Mouse (Mus musculus): Measurements from ENCODE around the gene Mul1. TPM values are rescaled to one million over a fixed set of nuclear protein-coding genes. Genes with fewer than 3 reads are reported as not detected.
A peak's percentile ranks its signal among the peaks of the same experiment; 100 is the strongest.
"Not testable (repeated sequence)": the region's sequence is repeated elsewhere in the genome, so short reads cannot be mapped to it uniquely, and the experiment has no call there.

Gene Mul1
- polyA plus RNA-seq, 1 experiment from 2014 or later: 22.8 TPM

DNA sequence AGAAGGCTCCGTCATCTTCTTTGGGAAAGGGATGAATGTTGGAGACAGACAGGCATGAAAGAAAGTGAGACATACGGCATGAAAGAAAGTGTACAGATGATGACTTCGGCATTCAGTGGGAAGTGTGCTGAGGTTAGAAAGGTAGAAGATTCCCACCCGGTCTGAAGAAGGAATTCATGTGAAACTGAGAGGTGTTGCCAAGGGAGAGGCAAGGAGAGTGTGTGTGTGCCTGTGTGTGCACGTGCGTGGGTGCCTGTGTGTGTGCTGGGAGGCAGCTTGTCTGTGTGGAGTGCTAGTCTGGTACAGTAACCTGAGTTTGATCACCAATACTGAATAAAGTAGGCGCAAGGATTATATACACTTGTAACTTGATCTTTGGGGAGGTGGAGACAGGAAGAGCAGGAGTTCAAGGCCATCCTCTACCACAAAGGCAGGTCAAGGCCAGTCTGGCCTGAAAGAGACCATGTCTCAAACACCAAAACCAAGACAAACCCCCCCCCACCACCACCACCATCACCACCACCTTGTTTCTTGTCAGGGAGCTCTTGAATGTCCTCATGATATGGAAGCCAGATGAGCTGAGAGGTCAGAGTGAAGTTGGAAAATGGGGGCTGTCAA is 22.9 kb upstream of the Mul1 start:
- Histone ChIP-seq H3K27me3 (ENCODE audit: control insufficient read depth, insufficient read depth, low read length) (no peaks in the 10 kb centered on the region), H3K36me3 (ENCODE audit: control insufficient read depth, insufficient read depth, low read length) (no peaks in the 10 kb centered on the region), H3K9ac (replicated peaks; ENCODE audit: low read length) (no peak overlapping the region), H3K4me2 (ENCODE audit: low read length) (no peak overlapping the region), H3K4me3 (replicated peaks; ENCODE audit: low read depth, low read length) (no peak overlapping the region), H3K9me3 (ENCODE audit: control insufficient read depth, low read length) (no peaks in the 10 kb centered on the region), H3K4me1 (ENCODE audit: control insufficient read depth, insufficient read depth, low read length) (no peaks in the 10 kb centered on the region), H3K27ac (replicated peaks; ENCODE audit: low read depth, low read length) (no peak overlapping the region)
- 54% methylated on average over 7 of the region's 7 CpGs for WGBS
- DNase-seq (no peak), ATAC-seq (ENCODE audit: low FRiP score, low TSS enrichment) (no peak)

DNA sequence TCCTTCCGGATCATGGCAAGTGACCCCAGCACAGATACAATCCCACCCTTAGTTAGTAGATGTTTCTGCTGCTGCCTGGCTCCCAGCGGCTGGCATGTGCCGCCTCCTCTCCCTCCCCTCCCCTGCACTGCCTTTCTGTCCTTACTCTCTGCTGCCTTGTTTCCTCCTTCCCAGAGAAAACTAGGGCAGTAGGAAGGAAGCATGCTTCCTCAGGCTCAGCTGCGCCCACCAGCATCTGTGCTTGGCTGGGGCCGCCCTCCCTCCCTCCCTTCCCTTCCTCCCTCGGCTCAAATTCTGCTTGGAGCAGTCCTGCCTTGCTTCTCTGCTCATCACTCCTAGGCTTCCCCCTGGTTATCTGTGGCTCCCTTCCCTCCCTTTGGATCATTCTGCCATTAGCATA is 19.7 kb upstream of the Mul1 start:
- 21% methylated on average over 6 of the region's 6 CpGs for WGBS
- peak overlapping the region; percentile 64; the same call in 1 of the 2 replicates for H3K27ac ChIP-seq (replicated peaks; ENCODE audit: low read depth, low read length)
- peaks cover 8% of the 10 kb centered on the region; the same call in 1 of the 2 replicates for H3K4me1 ChIP-seq (ENCODE audit: control insufficient read depth, insufficient read depth, low read length)
- no peaks in the 10 kb centered on the region for H3K36me3 ChIP-seq (ENCODE audit: control insufficient read depth, insufficient read depth, low read length)
- DNase-seq (no peak), ATAC-seq (ENCODE audit: low FRiP score, low TSS enrichment) (no peak)
- no peaks in the 10 kb centered on the region for H3K9me3 ChIP-seq (ENCODE audit: control insufficient read depth, low read length)
- H3K4me2 ChIP-seq (ENCODE audit: low read length): peak overlapping the region; percentile 4; the same call in 1 of the 2 replicates
- no peaks in the 10 kb centered on the region for H3K27me3 ChIP-seq (ENCODE audit: control insufficient read depth, insufficient read depth, low read length)
- H3K4me3 ChIP-seq (replicated peaks; ENCODE audit: low read depth, low read length): no peak overlapping the region
- 0 out of 2 replicates have a peak overlapping the region, but pooled peaks have one; percentile 16 for H3K9ac ChIP-seq (replicated peaks; ENCODE audit: low read length)

- Histone ChIP-seq H3K9ac (replicated peaks; ENCODE audit: low read length) (no peak overlapping the region), H3K36me3 (ENCODE audit: control insufficient read depth, insufficient read depth, low read length) (no peaks in the 10 kb centered on the region), H3K4me2 (ENCODE audit: low read length) (no peak overlapping the region), H3K4me3 (replicated peaks; ENCODE audit: low read depth, low read length) (no peak overlapping the region), H3K27ac (replicated peaks; ENCODE audit: low read depth, low read length) (no peak overlapping the region), H3K9me3 (ENCODE audit: control insufficient read depth, low read length) (no peaks in the 10 kb centered on the region), H3K27me3 (ENCODE audit: control insufficient read depth, insufficient read depth, low read length) (no peaks in the 10 kb centered on the region), H3K4me1 (ENCODE audit: control insufficient read depth, insufficient read depth, low read length) (peaks cover 8% of the 10 kb centered on the region; the same call in 1 of the 2 replicates)
- DNase-seq (no peak), ATAC-seq (ENCODE audit: low FRiP score, low TSS enrichment) (no peak)
- 73% methylated on average over 3 of the region's 3 CpGs for WGBS
Observed at GRCm38 (mm10) chr4:138415991-138416390, 18.5 kb upstream of the Mul1 start.

- Histone ChIP-seq H3K4me1 (ENCODE audit: control insufficient read depth, insufficient read depth, low read length) (peaks cover 8% of the 10 kb centered on the region; the same call in 1 of the 2 replicates), H3K4me2 (ENCODE audit: low read length) (no peak overlapping the region), H3K27ac (replicated peaks; ENCODE audit: low read depth, low read length) (no peak overlapping the region), H3K4me3 (replicated peaks; ENCODE audit: low read depth, low read length) (no peak overlapping the region), H3K27me3 (ENCODE audit: control insufficient read depth, insufficient read depth, low read length) (0 out of 2 replicates have a peak, but pooled peaks cover 2% of the 10 kb centered on the region), H3K9ac (replicated peaks; ENCODE audit: low read length) (no peak overlapping the region), H3K9me3 (ENCODE audit: control insufficient read depth, low read length) (no peaks in the 10 kb centered on the region), H3K36me3 (ENCODE audit: control insufficient read depth, insufficient read depth, low read length) (no peaks in the 10 kb centered on the region)
- 54% methylated on average over 5 of the region's 5 CpGs for WGBS
- ATAC-seq (ENCODE audit: low FRiP score, low TSS enrichment) (no peak), DNase-seq (no peak)
Observed at GRCm38 (mm10) chr4:138416414-138416813, 18.1 kb upstream of the Mul1 start.

- Histone ChIP-seq H3K9ac (replicated peaks; ENCODE audit: low read length) (no peak overlapping the region), H3K4me3 (replicated peaks; ENCODE audit: low read depth, low read length) (no peak overlapping the region), H3K9me3 (ENCODE audit: control insufficient read depth, low read length) (no peaks in the 10 kb centered on the region), H3K27ac (replicated peaks; ENCODE audit: low read depth, low read length) (no peak overlapping the region), H3K4me2 (ENCODE audit: low read length) (no peak overlapping the region), H3K36me3 (ENCODE audit: control insufficient read depth, insufficient read depth, low read length) (no peaks in the 10 kb centered on the region), H3K27me3 (ENCODE audit: control insufficient read depth, insufficient read depth, low read length) (0 out of 2 replicates have a peak, but pooled peaks cover 2% of the 10 kb centered on the region), H3K4me1 (ENCODE audit: control insufficient read depth, insufficient read depth, low read length) (peaks cover 8% of the 10 kb centered on the region; the same call in 1 of the 2 replicates)
- DNase-seq: no peak
- no peak for ATAC-seq (ENCODE audit: low FRiP score, low TSS enrichment)
- WGBS: 84% methylated on average over 4 of the region's 4 CpGs
Observed at GRCm38 (mm10) chr4:138417882-138418281, 16.6 kb upstream of the Mul1 start.

GRCm38 (mm10) chr4:138418340-138418957 is 16.0 kb upstream of the Mul1 start:
- H3K9ac ChIP-seq (replicated peaks; ENCODE audit: low read length): no peak overlapping the region
- H3K4me2 ChIP-seq (ENCODE audit: low read length): no peak overlapping the region
- ATAC-seq (ENCODE audit: low FRiP score, low TSS enrichment) (no peak), DNase-seq (peak; percentile 60)
- H3K36me3 ChIP-seq (ENCODE audit: control insufficient read depth, insufficient read depth, low read length): no peaks in the 10 kb centered on the region
- 0 out of 2 replicates have a peak, but pooled peaks cover 2% of the 10 kb centered on the region for H3K27me3 ChIP-seq (ENCODE audit: control insufficient read depth, insufficient read depth, low read length)
- peaks cover 8% of the 10 kb centered on the region; the same call in 1 of the 2 replicates for H3K4me1 ChIP-seq (ENCODE audit: control insufficient read depth, insufficient read depth, low read length)
- H3K4me3 ChIP-seq (replicated peaks; ENCODE audit: low read depth, low read length): no peak overlapping the region
- H3K9me3 ChIP-seq (ENCODE audit: control insufficient read depth, low read length): no peaks in the 10 kb centered on the region
- H3K27ac ChIP-seq (replicated peaks; ENCODE audit: low read depth, low read length): no peak overlapping the region
- WGBS: 47% methylated on average over 11 of the region's 11 CpGs

GRCm38 (mm10) chr4:138425028-138425427 is 9.4 kb upstream of the Mul1 start:
- 0 out of 2 replicates have a peak, but pooled peaks cover 2% of the 10 kb centered on the region for H3K27me3 ChIP-seq (ENCODE audit: control insufficient read depth, insufficient read depth, low read length)
- ATAC-seq (ENCODE audit: low FRiP score, low TSS enrichment): no peak
- H3K27ac ChIP-seq (replicated peaks; ENCODE audit: low read depth, low read length): no peak overlapping the region
- H3K9me3 ChIP-seq (ENCODE audit: control insufficient read depth, low read length): no peaks in the 10 kb centered on the region
- H3K4me1 ChIP-seq (ENCODE audit: control insufficient read depth, insufficient read depth, low read length): no peaks in the 10 kb centered on the region
- WGBS: 86% methylated on average over 6 of the region's 6 CpGs
- H3K36me3 ChIP-seq (ENCODE audit: control insufficient read depth, insufficient read depth, low read length): no peaks in the 10 kb centered on the region
- H3K4me3 ChIP-seq (replicated peaks; ENCODE audit: low read depth, low read length): no peak overlapping the region
- no peak overlapping the region for H3K9ac ChIP-seq (replicated peaks; ENCODE audit: low read length)
- DNase-seq: no peak
- no peak overlapping the region for H3K4me2 ChIP-seq (ENCODE audit: low read length)

DNA sequence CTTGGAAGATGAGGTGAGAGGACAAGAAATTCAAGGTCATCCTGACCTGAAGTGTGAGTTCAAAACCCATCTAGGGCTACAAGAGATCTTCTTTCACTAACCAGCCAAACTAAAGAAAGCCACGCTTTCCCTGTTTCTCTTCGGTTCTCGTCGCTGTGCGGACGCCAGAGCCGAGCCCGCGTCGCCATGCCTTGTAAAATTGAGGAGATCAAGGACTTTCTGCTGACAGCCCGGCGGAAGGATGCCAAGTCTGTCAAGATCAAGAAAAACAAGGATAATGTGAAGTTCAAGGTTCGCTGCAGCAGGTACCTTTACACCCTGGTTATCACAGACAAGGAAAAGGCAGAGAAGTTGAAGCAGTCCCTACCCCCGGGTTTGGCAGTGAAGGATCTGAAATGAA is 8.9 kb upstream of the Mul1 start:
- H3K27ac ChIP-seq (replicated peaks; ENCODE audit: low read depth, low read length); H3K4me3 ChIP-seq (replicated peaks; ENCODE audit: low read depth, low read length); H3K4me1 ChIP-seq (ENCODE audit: control insufficient read depth, insufficient read depth, low read length); H3K27me3 ChIP-seq (ENCODE audit: control insufficient read depth, insufficient read depth, low read length); ATAC-seq (ENCODE audit: low FRiP score, low TSS enrichment); DNase-seq; H3K4me2 ChIP-seq (ENCODE audit: low read length); H3K9ac ChIP-seq (replicated peaks; ENCODE audit: low read length); H3K9me3 ChIP-seq (ENCODE audit: control insufficient read depth, low read length); H3K36me3 ChIP-seq (ENCODE audit: control insufficient read depth, insufficient read depth, low read length): not testable (repeated sequence)
- WGBS: 94% methylated on average over 14 of the region's 14 CpGs

All from midbrain, embryonic 14.5 days (tissue).